Mouse (Mus musculus): ENCODE measurements around the gene Ssr3.

DNA sequence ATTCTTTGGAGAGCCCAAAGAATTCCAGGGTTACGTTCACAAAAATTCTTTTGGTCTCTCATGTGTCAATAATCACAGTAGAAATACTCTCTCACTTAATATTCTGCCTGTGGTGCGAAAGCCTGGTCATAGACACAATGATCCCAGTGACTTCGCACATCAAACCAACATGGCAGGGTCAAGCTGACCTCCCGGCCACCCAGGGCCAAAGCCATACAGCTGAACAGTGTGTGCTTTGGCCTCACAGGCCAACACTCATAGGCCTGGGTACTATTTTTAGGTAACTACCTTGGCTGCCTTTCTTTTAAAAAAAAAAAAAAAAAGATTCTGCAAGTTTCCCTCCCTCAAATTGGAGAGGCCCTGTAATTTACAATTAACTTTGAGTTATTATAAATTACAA lies 11.3 kb downstream of the Ssr3 start:
- TF ChIP-seq CTCF (IDR thresholded peaks at IDR 0.05) (no peak), EP300 (IDR thresholded peaks at IDR 0.05) (no peak)

Data from lung, postnatal 0 days (tissue).